Mouse (Mus musculus) midbrain, embryonic 11.5 days (tissue): Measurements from ENCODE around the gene Gls2. TPM values are rescaled to one million over a fixed set of nuclear protein-coding genes. Genes with fewer than 3 reads are reported as not detected.
A peak's percentile ranks its signal among the peaks of the same experiment; 100 is the strongest.

Source experiments
- ATAC-seq: fragments of 200-750 bp; cut with Nextera tagmentation; 2 replicates; pipeline ENCODE4 v1.8.0; 2017; ENCODE audit warnings: moderate TSS enrichment, moderate library complexity; ENCODE audit not compliant: low FRiP score
- DNase-seq: peaks from one replicate; pipeline ENCODE4 v3.0.0; 2015; ENCODE audit warnings: low spot score; ENCODE audit errors: missing footprints
- H3K27ac ChIP-seq: fragments of 300-500 bp; sonication (generic); 2 replicates; pipeline ENCODE4 v1.5.1; 2014; ENCODE audit warnings: low read depth, low read length
- H3K27me3 ChIP-seq: fragments of 300-500 bp; sonication (generic); 2 replicates; pipeline ENCODE4 v1.6.1; 2014; ENCODE audit warnings: mild to moderate bottlenecking, low read length, moderate library complexity, mixed read lengths; ENCODE audit not compliant: control insufficient read depth, insufficient read depth
- H3K36me3 ChIP-seq: fragments of 300-500 bp; sonication (generic); 2 replicates; pipeline ENCODE4 v1.6.1; 2014; ENCODE audit warnings: mild to moderate bottlenecking, low read length, moderate library complexity, mixed read lengths; ENCODE audit not compliant: control insufficient read depth, insufficient read depth
- H3K4me1 ChIP-seq: fragments of 300-500 bp; sonication (generic); 2 replicates; pipeline ENCODE4 v1.6.1; 2014; ENCODE audit warnings: low read length; ENCODE audit not compliant: control insufficient read depth, insufficient read depth
- H3K4me2 ChIP-seq: fragments of 300-500 bp; sonication (generic); 2 replicates; pipeline ENCODE4 v1.6.1; 2014; ENCODE audit warnings: mild to moderate bottlenecking, moderate library complexity
- H3K4me3 ChIP-seq: fragments of 300-500 bp; sonication (generic); 2 replicates; pipeline ENCODE4 v1.5.1; 2014; ENCODE audit warnings: low read depth, low read length
- H3K9ac ChIP-seq: fragments of 300-500 bp; sonication (generic); 2 replicates; pipeline ENCODE4 v1.6.1; 2014; ENCODE audit warnings: low read length
- H3K9me3 ChIP-seq: fragments of 300-500 bp; sonication (generic); 2 replicates; pipeline ENCODE4 v1.6.1; 2016; ENCODE audit warnings: low read length; ENCODE audit not compliant: control insufficient read depth
- WGBS: fragments of 180-500 bp; shearing (Covaris S2); extraction: QIAGEN DNeasy Blood & Tissue Kit; methylation state at CpG from one replicate; pipeline ENCODE4 v1.1.7; 2014; 5-methylcytosine and 5-hydroxymethylcytosine counted together
- polyA plus RNA-seq: library from polyadenylated mRNA; unstranded; fragments of >200 nt; fragmentation: Nextera tagmentation; extraction: Ambion mirVana; gene quantifications from 2 replicates; pipeline ENCODE4 v1.2.1, GENCODE M21; 2014

The Gls2 gene
- polyA plus RNA-seq, 1 experiment from 2014 or later = 0.82 TPM

- Histone ChIP-seq H3K9ac (no peak overlapping the region), H3K9me3 (no peaks in the 10 kb centered on the region), H3K4me2 (no peak overlapping the region), H3K27ac (no peak overlapping the region), H3K4me1 (no peaks in the 10 kb centered on the region), H3K36me3 (no peaks in the 10 kb centered on the region), H3K27me3 (no peaks in the 10 kb centered on the region), H3K4me3 (no peak overlapping the region)
- DNase-seq = no peak
- no peak for ATAC-seq
- WGBS = 95% methylated on average over 18 of the region's 18 CpGs
Observed at GRCm38 (mm10) chr10:128218387-128219117, 24.3 kb downstream of the Gls2 start.

- H3K9me3 ChIP-seq = no peaks in the 10 kb centered on the region
- peaks cover 10% of the 10 kb centered on the region for H3K4me1 ChIP-seq
- WGBS = 59% methylated on average over 16 of the region's 16 CpGs
- no peak for ATAC-seq
- no peak overlapping the region for H3K4me3 ChIP-seq
- no peak for DNase-seq
- H3K27ac ChIP-seq = no peak overlapping the region
- no peak overlapping the region for H3K9ac ChIP-seq
- H3K36me3 ChIP-seq = no peaks in the 10 kb centered on the region
- no peak overlapping the region for H3K4me2 ChIP-seq
- H3K27me3 ChIP-seq = no peaks in the 10 kb centered on the region
Observed at GRCm38 (mm10) chr10:128221533-128222286, 27.5 kb downstream of the Gls2 start.

DNA sequence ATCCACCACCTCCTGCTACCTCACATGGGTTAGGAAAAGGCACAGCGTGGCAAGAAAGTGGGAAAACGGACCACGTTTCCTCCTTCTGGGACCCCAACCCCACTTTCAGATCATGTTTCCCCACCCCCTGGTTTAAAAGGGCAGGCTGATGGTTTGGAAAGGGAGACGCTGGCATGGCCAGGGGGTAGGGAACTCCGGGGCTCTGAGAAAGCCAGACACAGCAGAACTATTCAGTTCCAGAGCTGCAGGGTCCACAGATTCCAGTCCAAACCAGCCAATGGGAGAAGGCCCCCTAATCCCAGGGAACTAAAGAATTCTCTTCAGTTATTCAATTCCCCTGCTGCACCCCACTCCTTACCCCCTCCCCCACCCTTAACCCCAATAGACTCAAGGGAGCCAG, 30.8 kb downstream of the Gls2 start:
- H3K4me2 ChIP-seq = no peak overlapping the region
- no peaks in the 10 kb centered on the region for H3K9me3 ChIP-seq
- H3K4me3 ChIP-seq = no peak overlapping the region
- no peak for ATAC-seq
- 30% methylated on average over 5 of the region's 5 CpGs for WGBS
- peaks cover 10% of the 10 kb centered on the region for H3K4me1 ChIP-seq
- no peak overlapping the region for H3K27ac ChIP-seq
- no peak overlapping the region for H3K9ac ChIP-seq
- H3K27me3 ChIP-seq = no peaks in the 10 kb centered on the region
- no peaks in the 10 kb centered on the region for H3K36me3 ChIP-seq
- no peak for DNase-seq

DNA sequence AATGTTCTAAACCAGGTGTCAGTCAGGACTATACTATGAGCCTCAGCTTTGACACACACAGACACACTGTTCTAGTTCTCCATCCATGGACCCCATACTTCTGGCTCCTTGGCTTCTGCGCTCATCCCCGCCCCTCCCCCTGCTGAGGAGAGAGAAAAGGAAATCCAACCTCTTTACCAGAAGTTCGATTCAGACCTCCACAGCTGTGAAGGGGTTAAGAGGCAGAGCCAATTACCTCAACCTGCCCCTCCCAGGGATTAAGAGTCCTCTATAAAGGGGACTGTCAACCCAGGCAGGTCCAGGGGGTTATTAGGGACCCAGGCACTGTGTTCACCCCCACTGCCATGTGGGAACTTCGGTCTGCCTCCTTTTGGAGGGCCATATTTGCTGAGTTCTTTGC, 31.3 kb downstream of the Gls2 start, which contains the start of gene Mip:
TSS of gene Mip (plus strand) at position 301 of the 400 bp plus-strand sequence.
- H3K4me3 ChIP-seq = no peak within 1 kb of the TSS
- H3K27ac ChIP-seq = no peak within 1 kb of the TSS
- ATAC-seq (no peak), DNase-seq (no peak)
- H3K9ac ChIP-seq = no peak within 1 kb of the TSS
- H3K4me1 ChIP-seq = peaks cover 10% of the 10 kb centered on the region
- no peaks in the 10 kb centered on the region for H3K9me3 ChIP-seq
- H3K4me2 ChIP-seq = no peak within 1 kb of the TSS
- H3K36me3 ChIP-seq = no peaks in the 10 kb centered on the region
- no peaks in the 10 kb centered on the region for H3K27me3 ChIP-seq
- 22% methylated on average over 4 of the region's 4 CpGs for WGBS

DNA sequence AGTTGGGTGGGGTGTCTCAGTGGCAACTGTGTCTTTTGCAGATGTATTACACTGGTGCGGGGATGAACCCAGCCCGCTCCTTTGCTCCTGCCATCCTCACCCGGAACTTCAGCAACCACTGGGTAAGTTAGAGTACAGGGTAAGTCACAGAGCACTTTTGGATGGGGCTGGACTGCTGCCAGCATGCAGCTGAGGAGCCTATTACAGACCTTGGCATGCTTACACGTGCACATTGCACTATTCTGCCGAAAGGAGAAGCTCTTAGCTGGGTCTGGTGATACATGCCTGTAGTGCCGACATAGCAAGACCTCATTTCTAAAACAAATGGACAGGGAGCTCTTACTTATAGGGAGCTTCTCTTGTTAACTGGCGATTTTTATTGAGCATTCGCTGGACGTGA, 33.3 kb downstream of the Gls2 start:
- H3K27me3 ChIP-seq = no peaks in the 10 kb centered on the region
- no peak overlapping the region for H3K4me2 ChIP-seq
- H3K4me3 ChIP-seq = no peak overlapping the region
- no peak for ATAC-seq
- no peak for DNase-seq
- no peaks in the 10 kb centered on the region for H3K9me3 ChIP-seq
- H3K9ac ChIP-seq = no peak overlapping the region
- H3K4me1 ChIP-seq = peaks cover 16% of the 10 kb centered on the region
- H3K27ac ChIP-seq = no peak overlapping the region
- no peaks in the 10 kb centered on the region for H3K36me3 ChIP-seq
- 90% methylated on average over 9 of the region's 9 CpGs for WGBS

DNA sequence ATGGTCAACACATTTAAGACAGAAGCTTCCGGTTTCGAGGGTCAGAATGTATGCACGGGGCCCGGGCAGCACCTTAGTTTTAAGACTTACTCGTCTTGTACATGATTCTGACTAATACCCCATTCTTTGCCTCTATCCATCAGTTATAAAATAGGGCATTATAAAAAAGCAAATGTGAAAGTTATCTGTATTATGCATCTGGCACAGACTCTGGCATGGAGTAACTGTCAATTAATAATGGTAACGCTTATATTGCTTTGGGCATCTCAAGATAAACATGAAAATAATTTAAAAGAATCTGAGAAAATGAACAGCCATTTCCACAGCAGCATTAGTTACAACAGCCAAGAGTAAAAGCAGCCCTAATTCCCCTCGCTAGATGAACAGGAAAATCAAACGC, 33.8 kb downstream of the Gls2 start:
- H3K4me2 ChIP-seq = no peak overlapping the region
- WGBS = 91% methylated on average over 8 of the region's 8 CpGs
- ATAC-seq = no peak

GRCm38 (mm10) chr10:128230582-128230981, 36.3 kb downstream of the Gls2 start:
- Histone ChIP-seq H3K9me3 (no peaks in the 10 kb centered on the region), H3K27me3 (no peaks in the 10 kb centered on the region), H3K4me2 (no peak overlapping the region), H3K4me3 (no peak overlapping the region), H3K9ac (0 out of 2 replicates have a peak overlapping the region, but pooled peaks have one; percentile 1), H3K36me3 (no peaks in the 10 kb centered on the region), H3K4me1 (peaks cover 11% of the 10 kb centered on the region), H3K27ac (no peak overlapping the region)
- ATAC-seq (no peak), DNase-seq (no peak)
- whole genome bisulfite sequencing = 83% methylated on average over 12 of the region's 12 CpGs

More for the DNA sequence above, 33.8 kb downstream of the Gls2 start:
- no peak for DNase-seq
- H3K4me1 ChIP-seq = peaks cover 18% of the 10 kb centered on the region
- H3K4me3 ChIP-seq = no peak overlapping the region
- no peaks in the 10 kb centered on the region for H3K9me3 ChIP-seq
- no peak overlapping the region for H3K27ac ChIP-seq
- no peak overlapping the region for H3K9ac ChIP-seq
- H3K36me3 ChIP-seq = no peaks in the 10 kb centered on the region
- H3K27me3 ChIP-seq = no peaks in the 10 kb centered on the region

DNA sequence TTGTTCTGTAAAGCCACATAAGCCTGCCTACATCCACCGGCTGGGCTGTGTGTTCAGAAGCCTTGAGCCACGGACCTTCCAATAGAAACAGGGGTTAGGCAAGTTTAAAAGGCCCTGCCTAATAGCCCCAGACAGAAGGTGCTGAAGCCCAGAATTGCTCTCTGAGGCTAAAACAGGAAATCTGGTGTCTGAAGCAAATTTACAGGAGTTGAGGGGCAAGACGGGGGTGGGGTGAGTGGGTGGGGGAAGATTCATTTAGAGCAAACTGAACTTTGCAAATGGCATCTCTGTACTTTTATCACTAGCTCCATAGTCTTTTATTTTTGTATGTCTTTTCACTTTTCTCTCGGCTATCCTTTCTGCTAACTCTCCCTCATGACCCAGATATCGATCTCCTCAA, 36.9 kb downstream of the Gls2 start:
- H3K36me3 ChIP-seq = no peaks in the 10 kb centered on the region
- peak overlapping the region; percentile 84; the same call in 1 of the 2 replicates for H3K27ac ChIP-seq

More for the DNA sequence above, 36.9 kb downstream of the Gls2 start:
- ATAC-seq (no peak), DNase-seq (no peak)
- Histone ChIP-seq H3K27me3 (no peaks in the 10 kb centered on the region), H3K4me3 (peak overlapping the region; percentile 53), H3K4me1 (peaks cover 8% of the 10 kb centered on the region), H3K4me2 (peak overlapping the region; percentile 43), H3K9me3 (no peaks in the 10 kb centered on the region), H3K9ac (peak overlapping the region; percentile 72)
- WGBS = 23% methylated on average over 5 of the region's 5 CpGs
